Mouse (Mus musculus) bone marrow, adult 2 months (tissue): ENCODE measurements around the gene Igfbp6.

ENCODE experiments used
- CTCF ChIP-seq: fragments of 200-500 bp; IDR thresholded peaks from 2 replicates; pipeline ENCODE4 v1.5.1; 2011; ENCODE audit warnings: low read length, control low read depth; ENCODE audit not compliant: control insufficient read depth, insufficient read depth
- POLR2A ChIP-seq: fragments of 200-500 bp; IDR thresholded peaks from 2 replicates; pipeline ENCODE4 v1.6.1; 2011; ENCODE audit warnings: low read depth, mild to moderate bottlenecking, control low read depth, low read length, borderline replicate concordance; ENCODE audit not compliant: control insufficient read depth

GRCm38 (mm10) chr15:102146089-102146488 is 1.9 kb downstream of the Igfbp6 start:
- TF ChIP-seq CTCF (no peak), POLR2A (no peak)
